Mouse (Mus musculus) G1E (cell line): ENCODE measurements around the gene B3gnt3.

Experiments used
- CTCF ChIP-seq: IDR thresholded peaks from 2 replicates; pipeline ENCODE4 v1.5.1; 2012; ENCODE audit warnings: low read depth, low read length, inconsistent platforms, mixed read lengths
- GATA1 ChIP-seq: IDR thresholded peaks from 2 replicates; pipeline ENCODE4 v1.6.1; 2012; ENCODE audit warnings: borderline replicate concordance, low read length, inconsistent platforms, mixed read lengths
- GATA2 ChIP-seq: IDR thresholded peaks from 2 replicates; pipeline ENCODE4 v1.6.1; 2012; ENCODE audit warnings: low read depth, low read length, inconsistent platforms, borderline replicate concordance
- POLR2AphosphoS5 ChIP-seq: IDR thresholded peaks from 2 replicates; pipeline ENCODE4 v1.6.1; 2012; ENCODE audit warnings: low read depth, low read length, inconsistent platforms; ENCODE audit not compliant: insufficient replicate concordance
- TAL1 ChIP-seq: conservative IDR thresholded peaks from 2 replicates; pipeline ENCODE4 v1.6.1; 2012; ENCODE audit warnings: low read depth, low read length, inconsistent platforms, mixed read lengths

DNA sequence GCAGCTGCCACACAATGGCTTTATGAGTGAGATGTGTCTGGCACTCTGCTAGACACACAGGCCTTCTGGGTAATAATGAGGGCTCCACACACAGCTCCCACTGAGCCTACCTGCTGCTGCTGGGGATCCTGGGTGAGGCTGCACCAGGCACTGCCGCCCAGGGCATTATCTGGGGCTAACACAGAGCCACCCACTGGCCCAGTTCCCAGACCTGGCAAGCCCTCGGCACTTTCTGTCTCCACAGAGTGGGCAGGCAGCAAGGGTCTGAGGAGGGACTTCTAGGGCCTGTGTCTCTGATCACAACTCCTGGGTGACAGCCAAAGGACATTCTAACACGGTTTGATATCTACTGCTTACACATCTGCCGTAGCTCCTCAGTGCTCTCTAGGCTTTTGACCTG, 17.6 kb upstream of the B3gnt3 start:
- TF ChIP-seq GATA1, result no peak
- no peak for TF ChIP-seq CTCF
- no peak for TF ChIP-seq POLR2AphosphoS5
- no peak for TF ChIP-seq TAL1
- no peak for TF ChIP-seq GATA2
